15 mouse cellular contexts compared by ENCODE assay signal in genomic region chr12:56318941-56319340, GRCm38 (mm10).
"Had no signal": no experiment of that assay in that cellular context is flagged by ENCODE, and none has a peak within 500 bp of the region (broad histone marks: within the 10 kb centered on the region; RNA-seq: fewer than 3 reads in every experiment).

No protein-coding gene starts in this region.

- H3K9me3 ChIP-seq: limb, embryonic 12.5 days; liver, embryonic 13.5 days; midbrain, embryonic 12.5 days; stomach, embryonic 15.5 days had no signal

- H3K4me1 ChIP-seq: limb, embryonic 12.5 days; liver, embryonic 13.5 days; megakaryocyte, embryonic 14.5 days; midbrain, embryonic 12.5 days; stomach, embryonic 15.5 days had no signal

- H3K27me3 ChIP-seq: limb, embryonic 12.5 days; liver, embryonic 13.5 days; megakaryocyte, embryonic 14.5 days; midbrain, embryonic 12.5 days; stomach, embryonic 15.5 days had no signal

- H3K4me3 ChIP-seq: limb, embryonic 12.5 days; liver, embryonic 13.5 days; megakaryocyte, embryonic 14.5 days; midbrain, embryonic 12.5 days; stomach, embryonic 15.5 days had no signal

- DNase-seq: kidney, adult 8-10 months; kidney, postnatal 36 days; layer of hippocampus, adult 9-11 months; layer of hippocampus, postnatal 36 days; liver; liver, embryonic 13.5 days; liver, postnatal 0 days; right cerebral cortex, postnatal 14 days; thymus, postnatal 14 days had no signal

- H3K9ac ChIP-seq: limb, embryonic 12.5 days; liver, embryonic 13.5 days; liver, postnatal 0 days; midbrain, embryonic 12.5 days; stomach, embryonic 15.5 days had no signal

- H3K36me3 ChIP-seq: limb, embryonic 12.5 days; liver, embryonic 13.5 days; midbrain, embryonic 12.5 days; stomach, embryonic 15.5 days had no signal

- H3K27ac ChIP-seq: limb, embryonic 12.5 days; liver, embryonic 13.5 days; macrophage; midbrain, embryonic 12.5 days; stomach, embryonic 15.5 days had no signal

- ATAC-seq: intestine, postnatal 0 days; liver, postnatal 0 days had no signal

- H3K4me2 ChIP-seq: limb, embryonic 12.5 days; liver, embryonic 13.5 days; midbrain, embryonic 12.5 days; stomach, embryonic 15.5 days had no signal
